Mouse (Mus musculus) forebrain, embryonic 10.5 days (tissue): Measurements from ENCODE around the gene Zfp618. TPM values are rescaled to one million over a fixed set of nuclear protein-coding genes. Genes with fewer than 3 reads are reported as not detected.

Experiments used
- DNase-seq: peaks from one replicate; pipeline ENCODE4 v3.0.0-alpha.2; 2017; ENCODE audit warnings: low spot score; ENCODE audit errors: extremely low spot score
- H3K27ac ChIP-seq: fragments of 300-500 bp; sonication (generic); 2 replicates; pipeline ENCODE4 v1.5.1; 2016; ENCODE audit warnings: mild to moderate bottlenecking
- H3K27me3 ChIP-seq: fragments of 300-500 bp; sonication (generic); 2 replicates; pipeline ENCODE4 v1.6.1; 2016; ENCODE audit warnings: mild to moderate bottlenecking; ENCODE audit not compliant: poor library complexity, severe bottlenecking
- H3K36me3 ChIP-seq: fragments of 300-500 bp; sonication (generic); replicated peaks from 2 replicates; pipeline ENCODE4 v1.6.1; 2016; ENCODE audit warnings: mild to moderate bottlenecking, moderate library complexity
- H3K4me1 ChIP-seq: fragments of 300-500 bp; sonication (generic); 2 replicates; pipeline ENCODE4 v1.6.1; 2016
- H3K4me3 ChIP-seq: fragments of 300-500 bp; sonication (generic); 2 replicates; pipeline ENCODE4 v1.5.1; 2016; ENCODE audit warnings: mild to moderate bottlenecking, moderate library complexity
- H3K9me3 ChIP-seq: fragments of 300-500 bp; sonication (generic); 2 replicates; pipeline ENCODE4 v1.6.1; 2016; ENCODE audit warnings: mild to moderate bottlenecking, moderate library complexity
- WGBS: fragments of 180-500 bp; shearing (Covaris S2); methylation state at CpG from one replicate; pipeline ENCODE4 v1.1.7; 2016; 5-methylcytosine and 5-hydroxymethylcytosine counted together
- polyA plus RNA-seq: library from polyadenylated mRNA; unstranded; fragments of >200 nt; fragmentation: Nextera tagmentation; extraction: Ambion mirVana; gene quantifications from 2 replicates; pipeline ENCODE4 v1.2.1, GENCODE M21; 2016

Zfp618 gene
- polyA plus RNA-seq, 1 experiment from 2014 or later = 21.4 TPM

DNA sequence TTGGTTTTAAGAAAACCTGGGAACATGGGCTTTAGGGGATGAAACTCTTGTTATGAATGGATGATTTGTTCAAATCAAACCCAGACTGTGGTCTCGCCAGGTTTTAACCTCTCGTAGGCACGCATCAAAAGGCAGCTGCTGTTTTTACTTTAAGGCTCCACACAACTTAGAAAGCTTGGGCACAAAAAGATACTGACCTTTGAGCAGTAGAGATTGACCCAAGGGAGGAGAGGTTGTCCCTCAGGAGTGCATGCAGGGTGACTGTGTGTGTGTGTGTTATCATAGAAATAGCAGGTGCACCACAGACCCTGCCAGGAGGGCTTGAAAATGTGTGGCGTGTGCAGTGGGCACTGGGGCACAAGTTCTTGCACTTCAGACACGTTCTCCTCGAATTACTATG is 95.0 kb downstream of the Zfp618 start:
- 78% methylated on average over 6 of the region's 6 CpGs for WGBS

GRCm38 (mm10) chr4:63061411-63061810 is 96.0 kb downstream of the Zfp618 start:
- H3K4me1 ChIP-seq = peaks cover 32% of the 10 kb centered on the region
- H3K27me3 ChIP-seq = no peaks in the 10 kb centered on the region
- WGBS = 93% methylated on average over 6 of the region's 6 CpGs
- H3K36me3 ChIP-seq = peaks cover 32% of the 10 kb centered on the region
- H3K27ac ChIP-seq = no peak overlapping the region
- no peak overlapping the region for H3K4me3 ChIP-seq
- no peak for DNase-seq
- no peaks in the 10 kb centered on the region for H3K9me3 ChIP-seq

More for the DNA sequence above, 95.0 kb downstream of the Zfp618 start:
- H3K27me3 ChIP-seq = no peaks in the 10 kb centered on the region
- H3K9me3 ChIP-seq = no peaks in the 10 kb centered on the region
- peaks cover 34% of the 10 kb centered on the region for H3K4me1 ChIP-seq
- H3K27ac ChIP-seq = no peak overlapping the region
- H3K4me3 ChIP-seq = no peak overlapping the region
- H3K36me3 ChIP-seq = peaks cover 32% of the 10 kb centered on the region
- no peak for DNase-seq

- Histone ChIP-seq H3K27ac (no peak overlapping the region), H3K9me3 (no peaks in the 10 kb centered on the region), H3K27me3 (no peaks in the 10 kb centered on the region), H3K4me3 (no peak overlapping the region), H3K36me3 (peaks cover 32% of the 10 kb centered on the region), H3K4me1 (peaks cover 19% of the 10 kb centered on the region)
- 94% methylated on average over 4 of the region's 4 CpGs for WGBS
- no peak for DNase-seq
Observed at GRCm38 (mm10) chr4:63063360-63063759, 98.0 kb downstream of the Zfp618 start.

GRCm38 (mm10) chr4:63064911-63065310 is 99.5 kb downstream of the Zfp618 start:
- Histone ChIP-seq H3K4me3 (no peak overlapping the region), H3K27ac (no peak overlapping the region), H3K9me3 (no peaks in the 10 kb centered on the region), H3K27me3 (no peaks in the 10 kb centered on the region), H3K4me1 (peaks cover 15% of the 10 kb centered on the region), H3K36me3 (peaks cover 28% of the 10 kb centered on the region)
- no peak for DNase-seq
- 95% methylated on average over 9 of the region's 9 CpGs for WGBS

GRCm38 (mm10) chr4:63066796-63067195 is 101.4 kb downstream of the Zfp618 start:
- Histone ChIP-seq H3K27me3 (no peaks in the 10 kb centered on the region), H3K9me3 (no peaks in the 10 kb centered on the region), H3K4me3 (no peak overlapping the region), H3K4me1 (0 out of 2 replicates have a peak, but pooled peaks cover 3% of the 10 kb centered on the region), H3K36me3 (peaks cover 21% of the 10 kb centered on the region), H3K27ac (no peak overlapping the region)
- no peak for DNase-seq
- 90% methylated on average over 4 of the region's 4 CpGs for WGBS

DNA sequence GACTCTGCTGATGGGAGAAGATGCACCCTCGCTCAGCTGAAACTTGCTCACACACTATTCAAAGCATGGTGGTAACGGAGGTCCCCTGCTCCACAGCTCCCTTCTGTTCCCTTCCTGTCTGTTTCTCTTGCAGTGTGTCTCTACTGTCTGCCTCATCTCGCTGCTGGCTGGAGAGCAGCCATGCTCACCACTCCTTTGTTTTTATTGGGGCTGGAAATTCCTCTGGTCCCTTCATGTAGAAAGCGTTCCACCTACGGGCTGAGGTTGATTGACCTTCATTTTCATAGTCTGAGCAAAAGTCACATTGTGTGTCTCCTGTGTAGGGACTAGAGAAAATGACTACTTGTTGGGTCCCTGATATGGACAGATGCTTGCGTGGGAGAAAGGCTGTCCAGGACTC is 102.4 kb downstream of the Zfp618 start:
- H3K27ac ChIP-seq = no peak overlapping the region
- no peaks in the 10 kb centered on the region for H3K9me3 ChIP-seq
- H3K27me3 ChIP-seq = no peaks in the 10 kb centered on the region
- no peak overlapping the region for H3K4me3 ChIP-seq
- H3K4me1 ChIP-seq = 0 out of 2 replicates have a peak, but pooled peaks cover 3% of the 10 kb centered on the region
- no peak for DNase-seq
- WGBS = 93% methylated on average over 6 of the region's 6 CpGs
- peaks cover 11% of the 10 kb centered on the region for H3K36me3 ChIP-seq

DNA sequence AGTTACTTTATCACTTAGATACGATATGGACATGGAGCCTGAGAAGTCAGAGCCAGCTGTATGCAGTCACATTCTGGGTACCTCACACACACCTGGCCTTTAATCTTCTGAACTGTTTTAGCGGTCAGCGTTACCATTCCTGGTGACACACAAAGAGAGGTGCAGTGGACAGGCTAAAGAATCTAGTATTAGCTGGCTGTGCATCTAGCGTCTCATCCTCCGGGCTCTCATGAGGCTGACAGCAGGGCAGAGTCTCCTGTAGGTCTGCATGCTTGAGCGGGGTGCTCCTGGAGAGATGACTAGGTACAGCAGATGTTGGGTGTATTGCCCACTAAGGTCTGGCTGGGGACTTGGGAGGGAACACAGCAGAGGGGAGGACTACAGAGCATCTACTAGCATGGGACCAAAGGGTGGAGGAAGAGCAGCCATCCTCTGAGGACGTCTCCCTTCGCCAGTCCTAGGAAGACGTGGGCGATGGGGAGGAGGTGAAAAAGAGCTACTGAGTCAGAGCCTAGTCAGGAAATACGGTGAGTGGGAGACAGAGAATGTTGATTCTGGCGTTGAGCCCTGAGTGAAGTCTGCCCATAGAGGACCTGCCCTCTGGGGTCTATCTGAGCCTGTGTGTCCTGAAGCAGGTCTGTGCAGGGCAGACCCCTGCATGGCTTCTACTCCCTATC is 103.3 kb downstream of the Zfp618 start:
- H3K27me3 ChIP-seq = no peaks in the 10 kb centered on the region
- WGBS = 93% methylated on average over 12 of the region's 12 CpGs
- H3K4me1 ChIP-seq = 0 out of 2 replicates have a peak, but pooled peaks cover 3% of the 10 kb centered on the region
- no peaks in the 10 kb centered on the region for H3K9me3 ChIP-seq
- DNase-seq = no peak
- H3K4me3 ChIP-seq = no peak overlapping the region
- 0 out of 2 replicates have a peak, but pooled peaks cover 3% of the 10 kb centered on the region for H3K36me3 ChIP-seq
- H3K27ac ChIP-seq = no peak overlapping the region

DNA sequence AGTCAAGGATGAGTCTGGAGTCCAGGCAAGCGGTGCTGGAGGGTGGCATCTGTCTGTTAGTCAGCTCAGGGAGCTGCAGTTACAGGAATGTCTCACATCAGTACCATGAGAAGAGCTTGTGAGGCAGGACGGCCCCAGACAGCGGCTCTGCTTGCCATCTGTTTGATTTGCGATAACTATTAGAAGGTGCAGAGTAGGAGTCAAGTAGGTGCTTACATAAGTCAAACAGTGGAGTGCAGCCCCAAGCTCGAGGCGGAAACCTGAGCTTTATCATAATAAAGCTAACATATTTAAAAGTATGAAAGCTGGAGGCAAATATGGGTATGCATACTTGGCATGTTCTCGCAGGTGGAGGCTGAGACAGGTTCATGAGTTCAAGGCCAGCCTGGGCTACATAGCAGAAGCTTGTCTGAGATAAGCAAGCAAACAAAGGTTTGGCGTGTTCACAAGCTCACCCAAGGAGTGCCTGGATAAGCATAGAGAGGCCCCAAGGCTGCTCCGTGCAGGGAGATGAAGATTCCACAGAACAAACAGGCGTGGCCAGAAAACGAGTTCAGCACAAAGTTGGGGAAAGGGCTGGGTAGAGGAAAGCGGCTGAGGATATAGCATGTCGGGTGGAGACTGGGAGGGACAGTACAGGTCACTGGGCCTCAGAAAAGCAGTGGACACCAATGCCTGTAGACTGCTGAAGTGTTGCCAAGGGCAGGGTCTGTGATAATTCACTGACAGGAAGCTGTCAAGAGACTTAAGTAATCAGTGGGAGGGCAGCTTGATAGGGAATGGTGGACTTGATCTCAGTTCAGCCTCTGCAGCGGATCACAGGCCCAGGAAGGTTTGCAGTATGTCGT is 106.3 kb downstream of the Zfp618 start:
- DNase-seq = no peak
- Histone ChIP-seq H3K36me3 (no peaks in the 10 kb centered on the region), H3K27ac (no peak overlapping the region), H3K4me3 (no peak overlapping the region), H3K4me1 (0 out of 2 replicates have a peak, but pooled peaks cover 3% of the 10 kb centered on the region), H3K27me3 (no peaks in the 10 kb centered on the region), H3K9me3 (no peaks in the 10 kb centered on the region)
- 89% methylated on average over 15 of the region's 15 CpGs for WGBS

- H3K9me3 ChIP-seq = no peaks in the 10 kb centered on the region
- H3K27ac ChIP-seq = no peak overlapping the region
- no peaks in the 10 kb centered on the region for H3K27me3 ChIP-seq
- H3K4me1 ChIP-seq = 0 out of 2 replicates have a peak, but pooled peaks cover 3% of the 10 kb centered on the region
- H3K4me3 ChIP-seq = no peak overlapping the region
- WGBS = 91% methylated on average over 2 of the region's 2 CpGs
- DNase-seq = no peak
- H3K36me3 ChIP-seq = peaks cover 15% of the 10 kb centered on the region
Observed at GRCm38 (mm10) chr4:63073139-63073538, 107.8 kb downstream of the Zfp618 start.

DNA sequence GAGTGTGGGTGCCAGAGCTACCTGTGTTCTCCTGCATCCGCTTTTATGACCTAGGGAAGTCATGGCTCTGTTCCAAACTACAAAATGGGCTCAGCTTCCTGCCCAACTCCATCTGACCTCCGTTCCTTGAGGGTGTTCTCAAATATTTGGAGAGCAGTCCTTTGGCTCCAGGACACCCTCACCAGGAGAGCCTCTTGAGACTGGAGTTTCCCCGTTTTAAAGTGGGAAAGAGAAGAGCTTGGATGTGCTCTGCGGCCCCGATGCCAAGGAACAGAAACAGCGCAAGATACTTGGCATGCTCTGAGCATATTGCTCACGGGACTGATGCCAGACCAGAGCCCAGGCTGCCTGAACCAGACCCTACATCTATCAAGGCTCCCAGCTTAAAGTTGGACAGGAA is 113.8 kb downstream of the Zfp618 start:
- Histone ChIP-seq H3K4me3 (no peak overlapping the region), H3K36me3 (peaks cover 68% of the 10 kb centered on the region), H3K4me1 (no peaks in the 10 kb centered on the region), H3K27ac (no peak overlapping the region), H3K9me3 (no peaks in the 10 kb centered on the region), H3K27me3 (no peaks in the 10 kb centered on the region)
- WGBS = 95% methylated on average over 7 of the region's 7 CpGs
- no peak for DNase-seq

DNA sequence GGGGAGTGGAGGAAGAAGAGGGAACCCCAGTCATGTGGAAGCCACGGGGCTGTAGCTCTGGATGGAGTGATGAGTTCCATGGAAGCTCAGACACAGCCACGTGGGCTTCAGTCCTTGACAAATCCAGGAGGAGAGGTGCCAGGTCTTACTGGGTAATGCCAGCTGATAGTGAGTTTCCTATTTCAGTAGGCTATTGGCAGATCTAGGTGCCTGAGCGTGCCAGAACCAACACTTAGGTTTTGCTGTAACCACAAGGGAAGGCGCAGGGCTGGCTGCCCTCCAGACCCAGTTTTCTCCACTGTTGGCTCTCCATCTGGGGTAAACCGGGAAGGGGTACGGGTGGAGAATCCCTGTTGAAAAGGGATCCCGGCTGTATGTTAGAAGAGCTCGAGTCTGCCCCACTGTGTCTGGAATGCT is 119.1 kb downstream of the Zfp618 start:
- no peak overlapping the region for H3K27ac ChIP-seq
- H3K4me1 ChIP-seq = no peaks in the 10 kb centered on the region
- H3K27me3 ChIP-seq = no peaks in the 10 kb centered on the region
- peaks cover 91% of the 10 kb centered on the region for H3K36me3 ChIP-seq
- H3K9me3 ChIP-seq = no peaks in the 10 kb centered on the region
- DNase-seq = no peak
- H3K4me3 ChIP-seq = no peak overlapping the region
- 90% methylated on average over 8 of the region's 8 CpGs for WGBS

DNA sequence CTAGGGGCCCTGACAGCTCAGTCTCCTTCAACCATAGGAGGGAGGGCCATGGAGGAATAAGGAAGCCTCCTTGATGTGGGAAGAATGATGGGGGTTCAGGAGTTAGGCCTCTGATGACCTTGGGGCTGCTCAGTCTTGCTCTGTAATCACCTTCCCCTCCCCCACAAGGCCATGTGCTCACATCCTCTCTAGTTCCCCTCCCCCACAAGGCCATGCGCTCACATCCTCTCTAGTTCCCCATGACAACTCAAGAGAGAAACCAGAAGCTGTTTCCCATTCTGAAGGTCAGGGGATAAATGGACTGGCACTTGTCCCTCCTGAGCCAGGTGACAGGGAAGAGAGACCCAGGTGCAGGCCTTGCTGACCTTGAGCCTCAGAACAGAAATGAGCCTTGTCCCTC is 124.1 kb downstream of the Zfp618 start:
- Histone ChIP-seq H3K4me3 (no peak overlapping the region), H3K4me1 (no peaks in the 10 kb centered on the region), H3K27ac (no peak overlapping the region), H3K36me3 (peaks cover 85% of the 10 kb centered on the region), H3K9me3 (no peaks in the 10 kb centered on the region), H3K27me3 (no peaks in the 10 kb centered on the region)
- 91% methylated on average over 1 of the region's 1 CpGs for WGBS
- no peak for DNase-seq

DNA sequence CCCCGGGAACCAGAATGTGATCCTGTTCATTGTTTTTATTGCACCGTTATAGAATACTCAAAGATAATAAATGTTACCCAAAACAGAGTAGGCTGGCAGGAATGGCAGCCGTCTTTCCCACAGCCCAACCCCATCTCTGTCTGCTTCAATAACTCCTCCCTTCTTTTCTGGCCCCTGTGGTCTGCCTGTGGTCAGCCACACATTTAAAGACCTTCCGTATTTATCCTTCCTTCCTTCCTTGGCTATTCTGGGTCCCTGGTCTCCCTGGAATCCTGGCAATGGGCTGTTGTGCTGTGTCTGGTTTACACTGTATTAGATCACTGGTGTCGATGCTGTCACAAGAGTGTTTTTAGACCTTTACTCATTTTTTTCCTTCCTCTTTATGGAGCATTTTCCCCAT is 125.8 kb downstream of the Zfp618 start:
- H3K27ac ChIP-seq = no peak overlapping the region
- peaks cover 92% of the 10 kb centered on the region for H3K36me3 ChIP-seq
- WGBS = 89% methylated on average over 5 of the region's 5 CpGs
- no peaks in the 10 kb centered on the region for H3K4me1 ChIP-seq
- no peaks in the 10 kb centered on the region for H3K27me3 ChIP-seq
- no peak overlapping the region for H3K4me3 ChIP-seq
- no peaks in the 10 kb centered on the region for H3K9me3 ChIP-seq
- no peak for DNase-seq
